Mouse (Mus musculus) kidney, postnatal 4 days (tissue): Measurements from ENCODE around the gene Tjap1.
A peak's percentile ranks its signal among the peaks of the same experiment; 100 is the strongest.

Experiments
- DNase-seq, 2 experiments: peaks; one replicate each; pipeline ENCODE4 v3.0.0; 2021; ENCODE audit warnings: mixed read lengths in 2 of 2

Tjap1 gene

GRCm38 (mm10) chr17:46252571-46253451, 30.0 kb downstream of the Tjap1 start:
- DNase-seq, result peak; percentile 63 to 74

GRCm38 (mm10) chr17:46251174-46251573, 31.7 kb downstream of the Tjap1 start:
- DNase-seq, result no peak

- DNase-seq, result no peak
These were observed 34.7 kb downstream of the Tjap1 start for GRCm38 (mm10) chr17:46248189-46248522.

- peak; percentile 97 to 98 for DNase-seq
These were observed 35.2 kb downstream of the Tjap1 start, which contains the start of the genes Polr1c and Yipf3 for GRCm38 (mm10) chr17:46247512-46248188. Gene Polr1c, minus strand, starts transcription at chr17:46248054. Gene Yipf3, plus strand, starts transcription at chr17:46248080.

- DNase-seq, result no peak
These were observed 38.2 kb downstream of the Tjap1 start for GRCm38 (mm10) chr17:46244579-46244978.

- DNase-seq, result no peak
These were observed 39.2 kb downstream of the Tjap1 start for GRCm38 (mm10) chr17:46243624-46244023.

GRCm38 (mm10) chr17:46242993-46243392, 39.8 kb downstream of the Tjap1 start:
- no peak for DNase-seq

- DNase-seq, result no peak
These were observed 40.6 kb downstream of the Tjap1 start for GRCm38 (mm10) chr17:46242274-46242673.

GRCm38 (mm10) chr17:46241471-46241870, 41.4 kb downstream of the Tjap1 start:
- no peak for DNase-seq

- no peak for DNase-seq
These were observed 43.2 kb downstream of the Tjap1 start for GRCm38 (mm10) chr17:46239516-46240114.

GRCm38 (mm10) chr17:46237480-46237879, 45.3 kb downstream of the Tjap1 start:
- DNase-seq, result no peak

GRCm38 (mm10) chr17:46237079-46237478, 45.7 kb downstream of the Tjap1 start:
- DNase-seq, result no peak

- DNase-seq, result no peak
These were observed 46.8 kb downstream of the Tjap1 start for GRCm38 (mm10) chr17:46236067-46236466.

GRCm38 (mm10) chr17:46227576-46227975, 55.2 kb downstream of the Tjap1 start:
- no peak for DNase-seq

- no peak for DNase-seq
These were observed 61.2 kb downstream of the Tjap1 start for GRCm38 (mm10) chr17:46221601-46222000.

- DNase-seq, result peak; percentile 33 to 56
These were observed 72.3 kb downstream of the Tjap1 start for GRCm38 (mm10) chr17:46210550-46210949.
